Mouse (Mus musculus) embryonic facial prominence, embryonic 13.5 days (tissue): Measurements from ENCODE around the gene Pah. TPM values are rescaled to one million over a fixed set of nuclear protein-coding genes. Genes with fewer than 3 reads are reported as not detected.

Source experiments
- ATAC-seq: fragments of 200-750 bp; cut with Nextera tagmentation; 2 replicates; pipeline ENCODE4 v1.8.0; 2017; ENCODE audit warnings: low read depth; ENCODE audit not compliant: insufficient number of reproducible peaks, insufficient read depth, low FRiP score, low TSS enrichment
- H3K27ac ChIP-seq: fragments of 300-500 bp; sonication (generic); 2 replicates; pipeline ENCODE4 v1.5.1; 2015; ENCODE audit warnings: moderate library complexity, mild to moderate bottlenecking, inconsistent platforms
- H3K27me3 ChIP-seq: fragments of 300-500 bp; sonication (generic); 2 replicates; pipeline ENCODE4 v1.6.1; 2015; ENCODE audit warnings: mild to moderate bottlenecking, inconsistent platforms
- H3K36me3 ChIP-seq: fragments of 300-500 bp; sonication (generic); 2 replicates; pipeline ENCODE4 v1.6.1; 2015; ENCODE audit warnings: mild to moderate bottlenecking, inconsistent platforms
- H3K4me1 ChIP-seq: fragments of 300-500 bp; sonication (generic); 2 replicates; pipeline ENCODE4 v1.6.1; 2015; ENCODE audit warnings: inconsistent platforms
- H3K4me2 ChIP-seq: fragments of 300-500 bp; sonication (generic); 2 replicates; pipeline ENCODE4 v1.6.1; 2015; ENCODE audit warnings: moderate library complexity, mild to moderate bottlenecking, inconsistent platforms
- H3K4me3 ChIP-seq: fragments of 300-500 bp; sonication (generic); 2 replicates; pipeline ENCODE4 v1.5.1; 2015; ENCODE audit warnings: mild to moderate bottlenecking, inconsistent platforms
- H3K9ac ChIP-seq: fragments of 300-500 bp; sonication (generic); 2 replicates; pipeline ENCODE4 v1.6.1; 2015; ENCODE audit warnings: mild to moderate bottlenecking, inconsistent platforms
- H3K9me3 ChIP-seq: fragments of 300-500 bp; sonication (generic); 2 replicates; pipeline ENCODE4 v1.6.1; 2016; ENCODE audit warnings: inconsistent platforms
- WGBS: fragments of 180-500 bp; shearing (Covaris S2); methylation state at CpG from one replicate; pipeline ENCODE4 v1.1.7; 2015; ENCODE audit warnings: mixed read lengths; 5-methylcytosine and 5-hydroxymethylcytosine counted together
- polyA plus RNA-seq: library from polyadenylated mRNA; unstranded; fragments of >200 nt; fragmentation: Nextera tagmentation; extraction: Ambion mirVana; gene quantifications from 2 replicates; pipeline ENCODE4 v1.2.1, GENCODE M21; 2015

The Pah gene
- polyA plus RNA-seq, 1 experiment from 2014 or later = not detected

DNA sequence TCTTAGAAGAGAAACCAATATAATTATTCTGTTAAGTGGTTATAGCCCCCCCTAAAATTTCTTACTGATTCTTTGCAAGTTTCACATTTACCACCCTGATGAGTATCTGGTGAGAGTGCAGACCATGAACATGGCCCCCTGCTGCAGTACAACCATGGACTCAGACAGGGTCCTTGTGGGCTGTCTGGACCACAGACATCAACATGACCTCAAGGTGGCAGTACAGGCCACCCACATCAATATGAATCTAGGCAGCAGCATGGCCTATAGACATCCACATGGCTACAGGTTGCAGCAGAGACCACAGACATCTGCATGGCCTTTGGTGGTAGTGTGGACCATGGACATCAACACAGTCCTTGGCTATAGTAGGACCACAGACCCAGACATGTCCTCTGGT is 8.5 kb upstream of the Pah start:
- no peak overlapping the region for H3K27ac ChIP-seq
- no peak overlapping the region for H3K9ac ChIP-seq
- no peak overlapping the region for H3K4me3 ChIP-seq
- H3K9me3 ChIP-seq = no peaks in the 10 kb centered on the region
- H3K36me3 ChIP-seq = no peaks in the 10 kb centered on the region
- no peaks in the 10 kb centered on the region for H3K27me3 ChIP-seq
- no peaks in the 10 kb centered on the region for H3K4me1 ChIP-seq
- ATAC-seq = no peak
- no peak overlapping the region for H3K4me2 ChIP-seq

DNA sequence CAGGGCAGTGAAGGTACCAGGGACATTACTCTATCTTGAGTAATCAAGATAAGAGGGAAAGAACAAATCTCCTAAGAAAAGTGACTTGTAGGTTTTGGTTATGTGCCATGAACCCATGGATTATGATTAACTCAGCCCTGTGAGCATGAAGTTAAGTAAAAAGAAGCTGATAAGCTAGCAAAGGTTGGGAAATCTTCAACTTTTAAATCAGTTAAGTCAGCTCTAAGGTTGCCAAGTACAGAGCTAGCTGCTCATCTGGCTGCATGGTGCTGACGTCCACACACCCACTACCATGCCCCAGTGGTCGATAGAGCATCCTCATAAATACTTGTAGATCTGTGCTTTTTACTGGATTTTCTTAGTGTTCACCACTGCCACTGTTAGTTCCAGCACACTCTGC is 3.0 kb upstream of the Pah start:
- Histone ChIP-seq H3K9me3 (no peaks in the 10 kb centered on the region), H3K4me1 (no peaks in the 10 kb centered on the region), H3K4me2 (no peak overlapping the region), H3K27me3 (no peaks in the 10 kb centered on the region), H3K9ac (no peak overlapping the region), H3K36me3 (no peaks in the 10 kb centered on the region), H3K27ac (no peak overlapping the region), H3K4me3 (no peak overlapping the region)
- 79% methylated on average over 2 of the region's 2 CpGs for WGBS
- no peak for ATAC-seq

DNA sequence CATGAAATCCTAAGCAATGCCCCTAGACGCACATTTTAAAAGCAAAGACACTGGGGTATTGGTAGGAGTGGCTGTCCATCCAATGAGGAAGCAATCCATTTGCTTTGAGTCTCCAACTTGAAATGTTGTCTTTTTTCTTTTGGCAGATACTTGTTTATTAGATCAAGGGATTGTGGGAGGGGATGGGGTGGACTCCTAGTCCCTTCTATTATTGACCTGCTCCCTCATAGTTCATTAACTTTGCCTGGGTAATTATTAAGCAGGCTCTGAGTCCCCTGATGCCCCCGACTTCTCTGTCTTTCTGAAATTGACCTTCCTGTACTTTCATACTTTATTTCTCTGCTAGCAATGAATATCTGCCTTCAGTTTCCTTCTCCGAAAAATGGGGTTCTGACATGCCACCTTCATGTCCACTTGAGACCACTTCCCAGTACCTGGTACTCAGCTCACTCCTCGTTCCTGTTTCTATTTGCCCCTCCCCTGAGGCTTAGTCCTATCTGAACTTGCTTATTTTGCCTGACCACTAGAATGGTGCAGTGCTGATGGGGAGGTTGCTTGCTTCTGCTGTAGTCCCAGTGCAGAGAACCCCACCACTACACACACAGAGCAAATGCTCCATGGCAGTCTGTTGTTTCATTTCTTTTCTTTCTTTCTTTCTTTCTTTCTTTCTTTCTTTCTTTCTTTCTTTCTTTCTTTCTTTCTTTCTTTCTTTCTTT is 1.0 kb upstream of the Pah start:
- no peak for ATAC-seq
- no peak overlapping the region for H3K9ac ChIP-seq
- H3K4me3 ChIP-seq = no peak overlapping the region
- H3K9me3 ChIP-seq = no peaks in the 10 kb centered on the region
- no peaks in the 10 kb centered on the region for H3K36me3 ChIP-seq
- no peak overlapping the region for H3K4me2 ChIP-seq
- WGBS = 78% methylated on average over 4 of the region's 4 CpGs
- no peak overlapping the region for H3K27ac ChIP-seq
- no peaks in the 10 kb centered on the region for H3K27me3 ChIP-seq
- no peaks in the 10 kb centered on the region for H3K4me1 ChIP-seq

DNA sequence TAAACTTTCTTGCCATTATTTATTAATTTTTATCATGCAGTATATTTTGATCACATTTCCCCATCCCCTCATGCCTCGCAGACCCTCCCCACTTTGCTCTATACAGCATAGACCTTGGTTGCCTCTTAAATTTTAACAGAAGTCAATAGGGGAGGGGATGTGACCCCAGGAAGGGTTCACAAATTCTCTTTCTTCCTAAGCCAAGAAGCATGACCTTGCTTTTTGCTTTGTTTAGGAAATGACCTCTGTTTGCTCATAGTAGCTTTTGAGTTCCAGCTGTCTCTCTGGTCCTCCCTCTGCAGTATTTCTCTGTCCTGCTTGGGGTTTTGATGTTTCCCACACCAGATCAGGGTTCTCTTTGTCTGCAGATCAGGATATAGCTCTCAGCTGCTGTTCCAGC is 12.6 kb downstream of the Pah start:
- no peaks in the 10 kb centered on the region for H3K27me3 ChIP-seq
- no peaks in the 10 kb centered on the region for H3K9me3 ChIP-seq
- no peaks in the 10 kb centered on the region for H3K4me1 ChIP-seq
- no peak overlapping the region for H3K4me2 ChIP-seq
- H3K4me3 ChIP-seq = no peak overlapping the region
- 91% methylated on average over 1 of the region's 1 CpGs for WGBS
- H3K27ac ChIP-seq = no peak overlapping the region
- no peak overlapping the region for H3K9ac ChIP-seq
- no peaks in the 10 kb centered on the region for H3K36me3 ChIP-seq
- no peak for ATAC-seq

DNA sequence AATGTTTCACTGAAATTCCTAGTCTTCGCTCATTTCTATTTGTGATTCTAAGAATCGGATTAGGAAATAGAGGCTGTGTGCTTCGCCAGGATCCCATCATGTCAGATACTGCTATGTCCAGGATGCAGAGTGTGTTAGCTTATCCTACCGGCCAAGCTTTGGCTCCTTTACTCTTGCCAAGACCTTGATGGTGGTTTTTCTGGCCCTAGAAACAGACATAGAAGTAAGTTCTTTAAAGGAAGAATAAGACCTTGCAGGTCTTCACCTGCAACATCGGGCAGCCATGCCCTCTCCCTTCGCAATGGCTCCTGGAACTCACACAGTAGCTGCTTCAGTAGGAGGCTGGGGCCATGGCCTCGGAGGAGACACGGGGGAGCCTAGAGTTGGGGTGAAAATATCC is 24.2 kb downstream of the Pah start:
- Histone ChIP-seq H3K9ac (no peak overlapping the region), H3K27me3 (no peaks in the 10 kb centered on the region), H3K4me2 (no peak overlapping the region), H3K9me3 (no peaks in the 10 kb centered on the region), H3K4me3 (no peak overlapping the region), H3K27ac (no peak overlapping the region), H3K4me1 (no peaks in the 10 kb centered on the region), H3K36me3 (no peaks in the 10 kb centered on the region)
- ATAC-seq = no peak
- 82% methylated on average over 8 of the region's 8 CpGs for WGBS

DNA sequence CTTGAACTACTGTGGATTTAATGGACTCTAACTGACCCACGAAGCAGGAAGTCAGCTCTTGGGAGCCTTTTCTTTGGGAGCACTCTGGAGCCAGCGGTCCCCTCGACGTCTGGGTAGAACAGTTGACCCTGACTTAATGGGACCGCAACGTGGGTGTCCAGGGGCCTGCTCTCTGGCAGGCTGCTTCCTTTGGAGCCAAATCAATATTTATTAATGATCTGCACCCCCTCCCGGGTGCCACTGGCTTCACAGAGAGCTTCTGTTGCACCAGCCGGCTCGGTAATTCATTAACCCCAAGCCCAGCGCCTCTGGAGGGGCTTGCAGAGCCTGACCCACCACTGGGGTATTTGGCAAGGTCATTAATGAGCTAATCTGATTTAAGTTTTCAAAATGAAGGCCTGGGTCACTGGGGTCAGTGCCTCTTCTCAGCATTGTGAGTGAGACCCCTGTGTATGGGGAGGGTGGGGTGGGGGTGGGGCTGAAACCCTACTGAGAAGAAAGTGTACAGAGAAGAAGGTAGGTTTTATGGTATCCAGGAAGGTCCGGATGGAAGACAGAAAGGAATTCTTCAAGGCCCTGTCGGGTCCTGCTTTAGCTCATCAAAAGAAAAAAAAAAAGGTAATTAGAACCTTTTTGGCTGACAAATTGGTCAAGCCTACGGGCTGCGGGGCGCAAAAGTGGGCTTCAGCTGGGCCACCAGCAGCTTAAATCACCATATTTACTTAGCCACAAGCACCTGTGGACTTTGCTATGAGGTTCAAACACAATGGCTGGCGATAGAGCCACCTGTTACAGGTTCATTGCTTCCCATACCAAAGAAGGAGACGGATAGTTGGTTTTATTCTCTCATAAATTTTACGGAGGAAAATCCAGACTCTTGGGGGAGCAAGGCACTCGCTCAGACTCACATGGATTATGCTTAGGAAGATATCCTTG is 25.0 kb downstream of the Pah start:
- no peaks in the 10 kb centered on the region for H3K4me1 ChIP-seq
- 59% methylated on average over 19 of the region's 19 CpGs for WGBS
- H3K36me3 ChIP-seq = no peaks in the 10 kb centered on the region

DNA sequence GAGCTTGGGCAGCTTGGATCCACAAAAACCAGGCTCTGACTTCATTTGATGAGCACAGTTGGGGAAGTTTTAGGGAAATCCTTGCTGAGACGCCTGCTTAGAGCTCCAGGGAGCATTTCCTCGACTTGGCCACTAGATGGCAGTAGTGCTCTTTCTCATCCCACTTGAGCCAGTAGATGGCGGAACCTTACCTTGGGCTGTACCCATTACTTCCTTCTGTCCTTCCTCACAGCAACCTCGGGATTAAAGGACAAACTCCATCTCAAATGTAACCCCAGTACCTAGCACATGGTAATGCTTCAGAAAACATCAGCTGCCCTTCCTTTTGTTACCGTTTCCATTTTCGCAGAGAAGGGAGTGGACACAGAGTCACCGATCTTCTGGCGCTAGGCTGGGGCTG is 31.1 kb downstream of the Pah start:
- no peak for ATAC-seq
- peak overlapping the region; percentile 27; the same call in 1 of the 2 replicates for H3K4me2 ChIP-seq
- no peaks in the 10 kb centered on the region for H3K9me3 ChIP-seq
- WGBS = 29% methylated on average over 8 of the region's 8 CpGs
- no peak overlapping the region for H3K9ac ChIP-seq
- H3K27ac ChIP-seq = no peak overlapping the region
- H3K36me3 ChIP-seq = no peaks in the 10 kb centered on the region
- H3K27me3 ChIP-seq = peaks cover 6% of the 10 kb centered on the region; the same call in 1 of the 2 replicates
- no peaks in the 10 kb centered on the region for H3K4me1 ChIP-seq
- no peak overlapping the region for H3K4me3 ChIP-seq

More for the DNA sequence above, 25.0 kb downstream of the Pah start:
- no peaks in the 10 kb centered on the region for H3K9me3 ChIP-seq
- H3K9ac ChIP-seq = no peak overlapping the region
- H3K27me3 ChIP-seq = no peaks in the 10 kb centered on the region; the same call in 1 of the 2 replicates
- H3K4me3 ChIP-seq = no peak overlapping the region
- no peak overlapping the region for H3K27ac ChIP-seq
- no peak for ATAC-seq
- no peak overlapping the region for H3K4me2 ChIP-seq

DNA sequence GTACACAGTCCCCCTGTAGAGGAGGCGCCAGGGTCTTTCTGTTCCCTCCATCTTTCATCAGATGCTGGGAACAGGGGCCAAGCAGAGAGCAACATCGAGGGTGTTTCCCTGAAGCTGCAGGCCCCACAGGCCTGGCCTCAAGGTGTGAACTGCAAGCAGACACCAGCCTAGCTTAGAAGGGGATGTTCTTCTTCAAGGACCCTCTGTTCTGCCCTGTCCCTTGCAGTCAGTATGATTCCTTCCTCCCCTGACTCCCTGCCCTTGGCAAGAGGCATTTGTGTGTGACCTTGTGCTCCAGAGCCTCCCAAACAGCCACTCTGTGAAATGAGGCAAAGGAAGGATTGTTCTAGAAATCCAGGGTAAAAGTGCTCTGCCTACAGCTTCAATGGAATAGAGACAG is 34.8 kb downstream of the Pah start:
- no peak for ATAC-seq
- H3K27ac ChIP-seq = no peak overlapping the region
- 62% methylated on average over 2 of the region's 2 CpGs for WGBS

DNA sequence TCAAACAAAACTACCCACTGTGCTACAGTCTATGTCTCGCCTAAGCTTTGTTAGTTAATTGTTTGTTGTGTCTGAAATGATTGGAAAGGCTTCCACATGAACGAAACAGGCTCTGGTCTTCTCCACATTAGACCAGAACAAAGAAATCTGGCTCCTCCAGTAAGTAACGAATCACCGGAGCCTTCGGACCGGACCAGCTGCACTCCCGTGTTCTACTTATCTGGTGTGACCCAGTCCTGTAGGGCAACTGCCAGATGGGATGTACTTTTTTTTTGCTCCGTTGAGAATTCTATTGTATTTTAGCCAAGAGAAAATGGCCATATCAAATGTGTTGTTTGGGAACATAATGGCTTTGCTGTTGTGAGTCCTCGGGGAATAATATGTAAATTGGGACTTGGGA is 42.2 kb downstream of the Pah start:
- Histone ChIP-seq H3K4me1 (no peaks in the 10 kb centered on the region), H3K4me3 (no peak overlapping the region), H3K27ac (no peak overlapping the region), H3K4me2 (no peak overlapping the region), H3K9me3 (no peaks in the 10 kb centered on the region), H3K36me3 (no peaks in the 10 kb centered on the region), H3K27me3 (no peaks in the 10 kb centered on the region), H3K9ac (no peak overlapping the region)
- ATAC-seq = no peak
- WGBS = 79% methylated on average over 9 of the region's 9 CpGs

More for the DNA sequence above, 34.8 kb downstream of the Pah start:
- Histone ChIP-seq H3K27me3 (peaks cover 6% of the 10 kb centered on the region; the same call in 1 of the 2 replicates), H3K4me1 (no peaks in the 10 kb centered on the region), H3K4me3 (no peak overlapping the region), H3K9me3 (no peaks in the 10 kb centered on the region), H3K36me3 (no peaks in the 10 kb centered on the region), H3K4me2 (no peak overlapping the region), H3K9ac (no peak overlapping the region)

DNA sequence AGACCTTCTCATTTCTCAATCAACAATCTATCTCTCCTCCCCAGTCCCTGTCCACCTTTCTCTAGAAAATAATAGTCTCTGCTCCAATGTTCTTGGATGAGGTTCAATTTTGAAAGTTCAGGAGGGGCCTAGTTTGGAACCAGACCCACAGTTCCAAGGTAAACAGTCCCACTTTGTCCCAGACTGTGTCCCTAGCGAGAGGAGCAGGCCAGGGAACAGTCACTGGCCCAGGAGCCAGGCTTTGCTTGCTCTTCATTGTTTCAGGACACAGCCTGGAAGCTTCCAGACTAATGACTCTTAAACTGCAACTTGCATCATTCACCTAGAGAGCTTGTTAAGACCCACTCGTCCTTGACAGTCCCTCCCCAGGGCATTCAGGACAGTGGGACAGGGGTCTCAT is 44.1 kb downstream of the Pah start:
- WGBS = 55% methylated on average over 2 of the region's 2 CpGs
- Histone ChIP-seq H3K4me2 (no peak overlapping the region), H3K4me3 (no peak overlapping the region), H3K9ac (no peak overlapping the region), H3K4me1 (no peaks in the 10 kb centered on the region), H3K36me3 (no peaks in the 10 kb centered on the region), H3K27me3 (no peaks in the 10 kb centered on the region), H3K27ac (no peak overlapping the region), H3K9me3 (no peaks in the 10 kb centered on the region)
- no peak for ATAC-seq

DNA sequence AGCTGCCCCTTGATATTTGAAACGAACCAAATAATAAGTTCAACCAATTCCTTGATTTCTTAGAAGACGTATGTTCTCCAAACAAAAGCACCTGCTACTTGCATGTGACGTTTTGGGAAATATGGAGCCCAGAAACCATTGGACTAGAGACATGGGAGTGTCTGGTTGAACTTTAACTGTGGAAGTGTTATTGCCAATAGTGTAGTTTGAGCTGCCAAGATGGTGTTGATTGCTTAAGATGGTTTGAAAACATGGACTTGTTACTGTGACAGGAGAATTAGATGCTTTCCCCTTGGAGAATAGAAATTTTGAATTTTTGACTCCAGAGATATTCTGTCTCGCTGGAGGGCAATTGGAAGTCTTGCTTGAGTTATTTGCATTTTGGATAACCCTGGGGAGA is 50.9 kb downstream of the Pah start:
- Histone ChIP-seq H3K9ac (no peak overlapping the region), H3K4me1 (no peaks in the 10 kb centered on the region), H3K36me3 (no peaks in the 10 kb centered on the region), H3K4me2 (no peak overlapping the region), H3K27me3 (no peaks in the 10 kb centered on the region), H3K27ac (no peak overlapping the region), H3K9me3 (no peaks in the 10 kb centered on the region), H3K4me3 (no peak overlapping the region)
- ATAC-seq = no peak
- WGBS = 80% methylated on average over 4 of the region's 4 CpGs

DNA sequence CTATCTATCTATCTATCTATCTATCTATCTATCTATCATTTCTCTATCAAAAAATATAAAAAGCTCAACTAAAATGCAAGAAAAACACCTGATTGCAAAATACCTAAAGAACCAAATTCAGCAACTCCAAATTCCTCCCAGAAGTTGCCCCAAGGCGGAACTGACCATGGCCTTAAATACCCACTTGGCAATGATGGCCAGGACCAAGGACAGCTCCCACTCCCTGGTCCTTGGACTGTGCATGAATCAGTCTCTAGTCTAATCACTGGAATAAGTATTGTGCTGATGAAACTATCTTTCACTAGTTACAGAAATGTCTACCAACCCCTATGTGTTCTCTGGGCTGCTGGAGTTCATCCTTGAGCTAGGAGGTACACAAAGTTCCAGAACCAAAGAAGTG is 65.1 kb downstream of the Pah start:
- Histone ChIP-seq H3K4me1 (no peaks in the 10 kb centered on the region), H3K36me3 (no peaks in the 10 kb centered on the region), H3K9me3 (no peaks in the 10 kb centered on the region), H3K27ac (no peak overlapping the region), H3K9ac (no peak overlapping the region), H3K4me3 (no peak overlapping the region), H3K27me3 (no peaks in the 10 kb centered on the region), H3K4me2 (no peak overlapping the region)
- 78% methylated on average over 1 of the region's 1 CpGs for WGBS
- ATAC-seq = no peak
